Mouse (Mus musculus): ENCODE measurements around the gene Nebl. TPM values are rescaled to one million over a fixed set of nuclear protein-coding genes. Genes with fewer than 3 reads are reported as not detected.
A peak's percentile ranks its signal among the peaks of the same experiment; 100 is the strongest.

Nebl gene
- polyA plus RNA-seq, 1 experiment from 2014 or later, result 5.1 TPM

- no peaks in the 10 kb centered on the region for H3K36me3 ChIP-seq (ENCODE audit: insufficient read depth, low read length)
- DNase-seq (ENCODE audit: low spot score), result no peak
- ATAC-seq (replicated peaks; ENCODE audit: low FRiP score, low read depth), result no peak
- no peaks in the 10 kb centered on the region for H3K4me1 ChIP-seq (replicated peaks; ENCODE audit: insufficient read depth, low read length)
- no peaks in the 10 kb centered on the region for H3K27me3 ChIP-seq (ENCODE audit: insufficient read depth, low read length)
- no peak overlapping the region for H3K9ac ChIP-seq (ENCODE audit: low read depth, low read length)
- H3K9me3 ChIP-seq (replicated peaks; ENCODE audit: low read length), result no peaks in the 10 kb centered on the region
- 82% methylated on average over 10 of the region's 10 CpGs for WGBS
- no peak overlapping the region for H3K4me3 ChIP-seq (replicated peaks; ENCODE audit: low read depth, low read length)
- H3K4me2 ChIP-seq (ENCODE audit: low read length), result no peak overlapping the region
- no peak overlapping the region for H3K27ac ChIP-seq
- TF ChIP-seq CTCF (IDR thresholded peaks at IDR 0.05; ENCODE audit: low read depth), result no peak
Measured at GRCm38 (mm10) chr2:17436739-17437440, 294.4 kb downstream of the Nebl start.

GRCm38 (mm10) chr2:17435217-17435616, 296.0 kb downstream of the Nebl start:
- no peaks in the 10 kb centered on the region for H3K4me1 ChIP-seq (replicated peaks; ENCODE audit: insufficient read depth, low read length)
- H3K4me3 ChIP-seq (replicated peaks; ENCODE audit: low read depth, low read length), result no peak overlapping the region
- no peak for TF ChIP-seq CTCF (IDR thresholded peaks at IDR 0.05; ENCODE audit: low read depth)
- no peaks in the 10 kb centered on the region for H3K9me3 ChIP-seq (replicated peaks; ENCODE audit: low read length)
- H3K27ac ChIP-seq, result no peak overlapping the region
- H3K4me2 ChIP-seq (ENCODE audit: low read length), result no peak overlapping the region
- ATAC-seq (replicated peaks; ENCODE audit: low FRiP score, low read depth) (no peak), DNase-seq (ENCODE audit: low spot score) (no peak)
- no peaks in the 10 kb centered on the region for H3K36me3 ChIP-seq (ENCODE audit: insufficient read depth, low read length)
- WGBS, result 72% methylated on average over 4 of the region's 4 CpGs
- no peaks in the 10 kb centered on the region for H3K27me3 ChIP-seq (ENCODE audit: insufficient read depth, low read length)
- no peak overlapping the region for H3K9ac ChIP-seq (ENCODE audit: low read depth, low read length)

- Histone ChIP-seq H3K36me3 (ENCODE audit: insufficient read depth, low read length) (no peaks in the 10 kb centered on the region), H3K9me3 (replicated peaks; ENCODE audit: low read length) (no peaks in the 10 kb centered on the region), H3K27ac (no peak overlapping the region), H3K4me1 (replicated peaks; ENCODE audit: insufficient read depth, low read length) (no peaks in the 10 kb centered on the region), H3K27me3 (ENCODE audit: insufficient read depth, low read length) (no peaks in the 10 kb centered on the region), H3K4me3 (replicated peaks; ENCODE audit: low read depth, low read length) (no peak overlapping the region), H3K4me2 (ENCODE audit: low read length) (no peak overlapping the region), H3K9ac (ENCODE audit: low read depth, low read length) (no peak overlapping the region)
- DNase-seq (ENCODE audit: low spot score), result no peak
- TF ChIP-seq CTCF (IDR thresholded peaks at IDR 0.05; ENCODE audit: low read depth), result no peak
- ATAC-seq (replicated peaks; ENCODE audit: low FRiP score, low read depth), result no peak
- 59% methylated on average over 4 of the region's 4 CpGs for WGBS
Measured at GRCm38 (mm10) chr2:17429028-17429427, 302.2 kb downstream of the Nebl start.

- Histone ChIP-seq H3K9me3 (replicated peaks; ENCODE audit: low read length) (no peaks in the 10 kb centered on the region), H3K4me2 (ENCODE audit: low read length) (no peak overlapping the region), H3K4me3 (replicated peaks; ENCODE audit: low read depth, low read length) (no peak overlapping the region), H3K27me3 (ENCODE audit: insufficient read depth, low read length) (no peaks in the 10 kb centered on the region), H3K9ac (ENCODE audit: low read depth, low read length) (no peak overlapping the region), H3K27ac (no peak overlapping the region), H3K36me3 (ENCODE audit: insufficient read depth, low read length) (no peaks in the 10 kb centered on the region), H3K4me1 (replicated peaks; ENCODE audit: insufficient read depth, low read length) (no peaks in the 10 kb centered on the region)
- TF ChIP-seq CTCF (IDR thresholded peaks at IDR 0.05; ENCODE audit: low read depth), result no peak
- 89% methylated on average over 4 of the region's 4 CpGs for WGBS
- DNase-seq (ENCODE audit: low spot score), result no peak
- no peak for ATAC-seq (replicated peaks; ENCODE audit: low FRiP score, low read depth)
Measured at GRCm38 (mm10) chr2:17428156-17428555, 303.1 kb downstream of the Nebl start.

GRCm38 (mm10) chr2:17422967-17423366, 308.3 kb downstream of the Nebl start:
- Histone ChIP-seq H3K4me1 (replicated peaks; ENCODE audit: insufficient read depth, low read length) (no peaks in the 10 kb centered on the region), H3K36me3 (ENCODE audit: insufficient read depth, low read length) (no peaks in the 10 kb centered on the region), H3K27ac (no peak overlapping the region), H3K4me2 (ENCODE audit: low read length) (no peak overlapping the region), H3K9ac (ENCODE audit: low read depth, low read length) (no peak overlapping the region), H3K4me3 (replicated peaks; ENCODE audit: low read depth, low read length) (no peak overlapping the region), H3K27me3 (ENCODE audit: insufficient read depth, low read length) (no peaks in the 10 kb centered on the region), H3K9me3 (replicated peaks; ENCODE audit: low read length) (no peaks in the 10 kb centered on the region)
- WGBS, result 5% methylated on average over 1 of the region's 1 CpGs
- peak; percentile 80 for TF ChIP-seq CTCF (IDR thresholded peaks at IDR 0.05; ENCODE audit: low read depth)
- no peak for ATAC-seq (replicated peaks; ENCODE audit: low FRiP score, low read depth)
- peak; percentile 85 for DNase-seq (ENCODE audit: low spot score)

GRCm38 (mm10) chr2:17415347-17415746, 315.9 kb downstream of the Nebl start:
- TF ChIP-seq CTCF (IDR thresholded peaks at IDR 0.05; ENCODE audit: low read depth), result peak; percentile 78
- Histone ChIP-seq H3K27ac (no peak overlapping the region), H3K4me2 (ENCODE audit: low read length) (no peak overlapping the region), H3K27me3 (ENCODE audit: insufficient read depth, low read length) (no peaks in the 10 kb centered on the region), H3K9ac (ENCODE audit: low read depth, low read length) (no peak overlapping the region), H3K9me3 (replicated peaks; ENCODE audit: low read length) (no peaks in the 10 kb centered on the region), H3K4me3 (replicated peaks; ENCODE audit: low read depth, low read length) (no peak overlapping the region), H3K4me1 (replicated peaks; ENCODE audit: insufficient read depth, low read length) (no peaks in the 10 kb centered on the region), H3K36me3 (ENCODE audit: insufficient read depth, low read length) (no peaks in the 10 kb centered on the region)
- WGBS, result 19% methylated on average over 4 of the region's 4 CpGs
- ATAC-seq (replicated peaks; ENCODE audit: low FRiP score, low read depth) (no peak), DNase-seq (ENCODE audit: low spot score) (peak; percentile 81)

- TF ChIP-seq CTCF (IDR thresholded peaks at IDR 0.05; ENCODE audit: low read depth), result peak; percentile 32; the same call in 1 of the 2 replicates
- Histone ChIP-seq H3K27ac (no peak overlapping the region), H3K9me3 (replicated peaks; ENCODE audit: low read length) (no peaks in the 10 kb centered on the region), H3K36me3 (ENCODE audit: insufficient read depth, low read length) (no peaks in the 10 kb centered on the region), H3K4me1 (replicated peaks; ENCODE audit: insufficient read depth, low read length) (no peaks in the 10 kb centered on the region), H3K9ac (ENCODE audit: low read depth, low read length) (no peak overlapping the region), H3K27me3 (ENCODE audit: insufficient read depth, low read length) (no peaks in the 10 kb centered on the region), H3K4me3 (replicated peaks; ENCODE audit: low read depth, low read length) (no peak overlapping the region), H3K4me2 (ENCODE audit: low read length) (no peak overlapping the region)
- DNase-seq (ENCODE audit: low spot score), result no peak
- 93% methylated on average over 2 of the region's 2 CpGs for WGBS
- ATAC-seq (replicated peaks; ENCODE audit: low FRiP score, low read depth), result no peak
Measured at GRCm38 (mm10) chr2:17414324-17414723, 316.9 kb downstream of the Nebl start.

Data from kidney, postnatal 0 days (tissue).